Mouse (Mus musculus): ENCODE data around the gene Zbtb22.
"Not testable (repeated sequence)": the region's sequence is repeated elsewhere in the genome, so short reads cannot be mapped to it uniquely, and the experiment has no call there.

Gene Zbtb22

DNA sequence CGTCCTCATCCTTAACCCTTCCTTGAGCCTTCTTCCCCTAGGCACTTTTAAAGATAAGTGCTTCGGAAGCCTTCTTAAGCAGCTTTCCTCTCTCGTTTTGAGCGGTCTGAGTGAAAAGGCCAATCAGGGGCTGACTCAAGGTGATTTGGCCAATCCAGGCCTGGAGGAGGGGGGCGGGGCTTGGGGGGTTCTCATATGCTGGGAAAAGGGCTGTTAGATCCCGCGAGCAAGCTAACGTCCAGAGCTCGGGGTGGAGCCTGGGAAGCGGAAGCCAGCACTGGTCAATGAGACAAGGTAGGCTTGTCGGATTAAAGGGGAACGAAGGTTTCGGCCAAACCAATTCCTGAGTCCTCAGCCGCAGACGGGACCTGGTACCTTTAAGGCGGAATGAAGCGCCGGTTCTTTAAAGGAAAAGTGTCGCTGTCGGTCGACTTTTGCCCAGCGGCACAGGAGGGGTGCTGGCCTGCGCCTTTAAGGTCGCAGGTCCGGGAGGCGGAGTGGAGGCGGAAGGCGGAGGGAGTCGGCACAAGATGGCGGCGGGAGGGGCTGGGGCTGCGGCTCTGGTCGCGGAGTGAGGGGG, at the start of gene Zbtb22, which contains the start of gene Tapbp:
Zbtb22 (plus strand) TSS at position 234 of the 580 bp plus-strand sequence.
Tapbp (plus strand) TSS at position 229 of the 580 bp plus-strand sequence.
- peak; percentile 95 for DNase-seq (ENCODE audit: low spot score in 2 of 2)

DNA sequence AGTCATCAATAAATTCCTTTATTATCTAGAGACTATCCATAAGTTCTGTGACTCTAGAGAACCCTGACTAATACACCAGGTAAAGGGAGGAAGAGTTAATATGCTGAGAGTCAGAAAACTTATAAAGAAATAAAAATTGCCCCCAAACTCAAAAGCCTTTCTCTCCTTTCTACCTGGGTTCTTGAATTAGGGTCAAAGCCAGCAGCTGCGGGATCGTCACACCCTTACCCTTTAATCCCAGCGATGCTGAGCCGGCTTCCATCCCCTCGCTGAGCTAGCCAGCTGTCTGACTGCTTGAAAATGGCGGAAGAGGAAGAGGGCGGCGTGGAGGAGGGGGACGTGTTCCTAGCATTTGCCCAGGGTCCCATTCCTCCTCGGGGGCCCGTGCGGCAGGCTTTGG, 42.2 kb upstream of the Zbtb22 start, which contains the start of gene Gm7029:
Gm7029 (plus strand) TSS at position 301 of the 400 bp plus-strand sequence.
- not testable (repeated sequence) for DNase-seq (ENCODE audit: low spot score in 2 of 2)

DNA sequence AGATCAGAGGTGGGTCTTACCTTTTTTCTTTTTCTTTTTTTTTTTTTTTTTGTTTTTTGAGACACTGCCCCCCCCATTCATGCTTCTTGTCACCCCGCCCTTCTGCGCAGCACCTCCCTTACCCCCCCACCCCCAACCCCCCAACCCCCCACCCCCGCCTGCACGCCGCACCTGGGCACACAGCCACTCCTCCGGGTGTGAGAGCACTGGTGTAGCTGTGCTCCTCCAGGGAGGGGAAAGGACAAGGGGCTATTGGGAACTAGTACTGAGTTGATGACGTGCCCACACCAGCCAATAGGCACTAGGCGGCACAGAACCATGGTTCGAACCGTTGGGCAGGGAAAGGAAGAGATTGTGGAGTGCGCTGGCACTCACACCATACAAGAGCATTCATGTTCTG, 41.3 kb upstream of the Zbtb22 start:
- no peak for DNase-seq (ENCODE audit: low spot score in 2 of 2)

DNA sequence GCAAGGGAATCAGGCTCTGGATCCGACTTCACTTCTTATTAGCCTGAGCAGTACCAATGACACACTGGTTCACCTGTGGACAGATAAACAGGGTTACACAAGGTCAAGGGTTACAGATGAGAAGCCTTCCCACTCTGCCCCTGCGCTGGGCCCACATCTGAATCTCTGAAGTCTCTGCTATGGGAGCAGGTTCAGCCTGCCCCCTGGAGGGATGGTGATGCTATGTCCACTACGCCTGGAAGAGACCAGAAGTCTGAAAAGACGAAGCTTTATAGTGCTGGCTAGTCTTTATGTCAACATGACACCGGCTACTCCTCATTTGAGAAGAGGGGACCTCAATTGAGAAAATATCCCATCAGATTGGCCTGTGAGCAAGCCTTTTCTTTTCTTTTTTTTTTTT, 39.9 kb upstream of the Zbtb22 start:
- not testable (repeated sequence) for DNase-seq (ENCODE audit: low spot score in 2 of 2)

DNA sequence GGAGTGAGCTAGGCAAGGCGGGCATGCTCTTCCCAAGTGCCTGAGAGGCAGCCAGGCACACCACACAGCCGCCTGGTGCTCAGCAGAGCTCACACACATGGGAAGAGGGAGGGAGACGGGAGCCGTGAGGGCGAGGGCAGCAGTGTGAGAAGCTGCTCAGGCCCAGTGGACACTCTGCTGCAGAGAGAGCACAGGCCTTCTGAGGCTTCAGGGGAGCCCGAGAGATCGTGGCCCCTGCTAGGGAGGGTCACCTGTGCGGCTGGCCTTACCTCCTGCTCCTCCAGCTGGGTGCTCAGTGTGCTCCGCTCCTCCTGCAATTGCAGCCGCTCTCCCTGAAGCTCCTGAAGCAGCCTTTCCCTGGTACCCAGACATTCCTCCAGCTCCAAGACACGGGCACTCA, 31.4 kb upstream of the Zbtb22 start:
- DNase-seq (ENCODE audit: low spot score in 2 of 2), result not testable (repeated sequence)

DNA sequence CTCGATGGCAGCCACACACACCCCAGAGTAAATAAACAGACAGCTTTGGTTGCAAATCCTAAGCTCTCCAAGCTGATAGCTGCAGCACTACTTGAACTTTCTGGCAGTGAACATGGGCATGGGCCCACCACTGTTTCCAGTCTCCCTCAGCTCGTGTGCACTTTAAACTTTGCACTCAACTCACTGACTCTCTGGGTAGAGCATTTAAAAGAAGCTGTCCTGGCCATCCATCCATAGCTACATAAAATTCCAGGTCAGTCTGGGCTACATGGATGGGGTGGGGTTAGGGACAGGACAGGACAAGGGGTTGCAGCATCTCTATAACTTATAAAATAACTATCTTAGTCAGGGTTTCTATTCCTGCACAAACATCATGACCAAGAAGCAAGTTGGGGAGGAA, 27.9 kb upstream of the Zbtb22 start:
- DNase-seq (ENCODE audit: low spot score in 2 of 2), result not testable (repeated sequence)

DNA sequence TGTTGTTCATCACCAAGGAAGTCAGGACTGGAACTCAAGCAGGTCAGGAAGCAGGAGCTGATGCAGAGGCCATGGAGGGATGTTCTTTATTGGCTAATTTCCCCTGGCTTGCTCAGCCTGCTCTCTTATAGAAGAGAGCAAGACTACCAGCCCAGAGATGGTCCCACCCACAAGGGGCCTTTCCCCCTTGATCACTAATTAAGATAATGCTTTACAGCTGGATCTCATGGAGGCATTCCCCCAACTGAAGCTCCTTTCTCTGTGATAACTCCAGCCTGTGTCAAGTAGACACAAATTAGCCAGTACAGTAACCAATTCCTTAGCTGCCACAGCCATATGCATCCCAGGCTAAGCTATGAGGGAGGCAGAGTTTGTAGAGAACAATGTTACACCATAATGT, 27.5 kb upstream of the Zbtb22 start:
- not testable (repeated sequence) for DNase-seq (ENCODE audit: low spot score in 2 of 2)

DNA sequence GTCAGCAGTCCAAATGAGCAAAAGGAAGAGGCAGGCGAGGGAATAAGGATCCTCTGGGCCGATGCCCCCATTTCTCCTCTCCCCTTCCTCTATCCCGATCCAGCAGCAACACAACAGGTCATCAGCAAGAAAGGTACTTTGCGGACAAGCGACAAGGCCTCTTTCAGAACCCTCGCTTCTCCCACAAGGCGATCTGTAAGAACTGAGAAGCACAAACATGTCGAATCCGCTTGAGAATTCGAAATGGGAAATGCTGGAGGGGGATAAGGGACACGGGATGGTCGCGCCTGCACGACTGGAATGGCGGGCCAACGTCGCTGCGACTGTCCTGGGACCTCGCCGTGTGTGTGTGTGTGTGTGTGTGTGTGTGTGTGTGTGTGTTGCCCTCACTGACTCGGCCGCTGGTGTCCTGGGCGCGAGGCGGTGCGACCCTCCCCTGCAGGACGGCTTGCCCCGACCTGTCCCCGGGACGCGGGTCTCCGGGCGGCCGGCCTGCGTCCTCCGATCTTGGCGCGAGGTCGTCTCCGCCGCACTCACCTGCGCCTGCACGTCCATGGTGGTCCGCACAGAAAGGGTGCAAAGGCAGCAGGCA, 25.7 kb upstream of the Zbtb22 start:
- DNase-seq (ENCODE audit: low spot score in 2 of 2), result not testable (repeated sequence)

DNA sequence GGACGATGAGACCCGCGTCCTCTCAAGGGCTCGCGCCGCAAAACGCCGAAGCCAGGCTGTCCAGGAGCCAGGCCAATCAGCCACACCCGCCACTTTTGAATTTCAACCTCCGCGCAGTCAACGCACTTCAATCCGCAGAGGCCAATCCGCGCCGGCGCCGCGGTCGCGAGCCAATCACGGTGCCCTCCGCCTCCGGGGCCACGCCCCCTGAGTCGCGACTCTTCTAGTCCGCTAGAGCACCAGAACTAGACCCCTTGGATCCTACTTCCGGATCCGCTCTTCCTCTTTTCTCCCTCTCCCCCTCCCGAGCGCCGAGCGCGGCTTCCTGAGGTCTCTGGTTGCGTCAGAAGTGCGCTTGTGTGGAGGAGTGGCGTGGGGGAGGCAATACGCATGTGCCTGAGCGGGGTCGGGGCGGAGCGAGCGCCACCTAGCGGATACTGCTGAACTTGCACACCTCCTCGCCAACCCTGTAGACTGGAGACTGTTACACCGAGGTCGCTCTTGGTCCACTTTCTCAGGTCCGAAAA, 25.1 kb upstream of the Zbtb22 start, which contains the start of gene Kifc1:
Kifc1 (minus strand) TSS at position 129 of the 527 bp plus-strand sequence.
- peak; percentile 100 for DNase-seq (ENCODE audit: low spot score in 2 of 2)

DNA sequence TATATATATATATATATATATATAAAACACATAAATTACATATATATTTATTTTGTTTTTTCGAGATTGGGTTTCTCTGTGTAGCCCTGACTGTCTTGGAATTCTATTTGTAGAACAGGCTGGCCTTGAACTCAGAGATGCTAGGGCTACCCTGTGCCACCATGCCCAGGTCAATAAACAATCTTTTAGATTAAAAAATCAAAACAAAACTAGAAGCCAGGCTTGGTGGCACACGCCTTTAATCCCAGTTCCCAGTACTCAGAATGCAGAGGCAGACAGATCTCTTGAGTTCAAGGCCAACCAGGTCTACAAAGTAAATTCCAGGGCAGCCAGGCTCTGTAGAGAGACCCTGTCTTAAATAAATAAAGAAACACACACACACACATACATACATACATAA, 24.3 kb upstream of the Zbtb22 start:
- DNase-seq (ENCODE audit: low spot score in 2 of 2), result no peak

DNA sequence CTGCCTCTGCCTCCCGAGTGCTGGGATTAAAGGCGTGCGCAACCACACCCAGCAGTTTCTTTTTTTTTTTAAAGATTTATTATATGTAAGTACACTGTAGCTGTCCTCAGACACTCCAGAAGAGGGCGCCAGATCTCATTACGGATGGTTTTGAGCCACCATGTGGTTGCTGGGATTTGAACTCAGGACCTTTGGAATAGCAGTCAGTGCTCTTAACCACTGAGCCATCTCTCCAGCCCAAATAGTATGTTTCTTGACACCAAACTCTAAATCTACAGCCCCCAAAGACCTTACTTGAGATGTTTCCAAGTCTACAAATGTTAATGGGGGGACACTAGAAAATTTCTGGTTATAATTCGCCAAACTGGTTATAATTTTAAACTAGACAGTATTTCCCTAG, 23.8 kb upstream of the Zbtb22 start:
- DNase-seq (ENCODE audit: low spot score in 2 of 2), result not testable (repeated sequence)

DNA sequence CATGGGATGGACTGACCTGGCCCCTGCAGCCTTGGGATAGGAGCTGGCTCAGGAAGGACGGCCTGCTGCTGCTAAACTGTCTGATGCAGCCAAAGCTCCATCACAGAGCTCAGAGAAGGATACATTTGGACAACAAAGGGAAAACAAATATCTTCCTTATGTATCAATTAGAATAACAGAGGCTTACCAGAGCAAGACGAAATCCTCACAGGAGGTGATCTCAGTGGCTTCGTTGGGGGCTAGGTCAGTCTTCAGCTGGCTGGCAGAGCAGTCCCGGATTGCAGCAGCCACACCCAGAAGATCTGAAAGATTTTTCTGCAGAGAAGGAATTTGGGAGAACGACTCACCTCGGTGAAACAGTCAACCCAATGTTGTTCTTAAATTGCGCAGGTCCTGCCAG, 23.3 kb upstream of the Zbtb22 start:
- DNase-seq (ENCODE audit: low spot score in 2 of 2), result no peak

DNA sequence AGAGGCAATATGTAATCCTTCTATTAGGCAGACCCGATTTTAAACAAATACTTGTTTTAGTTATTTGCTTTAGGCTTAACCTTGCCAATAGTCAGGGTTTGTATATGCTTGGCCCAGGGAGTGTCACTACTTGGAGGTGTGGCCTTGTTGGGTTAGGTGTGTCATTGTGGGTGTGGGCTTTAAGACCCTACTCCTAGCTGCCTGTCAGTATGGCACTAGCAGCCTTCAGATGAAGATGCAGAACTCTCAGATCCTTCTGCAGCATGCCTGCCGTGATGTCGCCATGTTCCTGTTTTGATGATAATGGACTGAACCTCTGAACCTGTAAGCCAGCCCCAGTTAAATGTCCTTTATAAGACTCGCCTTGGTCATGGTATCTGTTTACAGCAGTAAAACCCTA, 22.7 kb upstream of the Zbtb22 start:
- not testable (repeated sequence) for DNase-seq (ENCODE audit: low spot score in 2 of 2)

DNA sequence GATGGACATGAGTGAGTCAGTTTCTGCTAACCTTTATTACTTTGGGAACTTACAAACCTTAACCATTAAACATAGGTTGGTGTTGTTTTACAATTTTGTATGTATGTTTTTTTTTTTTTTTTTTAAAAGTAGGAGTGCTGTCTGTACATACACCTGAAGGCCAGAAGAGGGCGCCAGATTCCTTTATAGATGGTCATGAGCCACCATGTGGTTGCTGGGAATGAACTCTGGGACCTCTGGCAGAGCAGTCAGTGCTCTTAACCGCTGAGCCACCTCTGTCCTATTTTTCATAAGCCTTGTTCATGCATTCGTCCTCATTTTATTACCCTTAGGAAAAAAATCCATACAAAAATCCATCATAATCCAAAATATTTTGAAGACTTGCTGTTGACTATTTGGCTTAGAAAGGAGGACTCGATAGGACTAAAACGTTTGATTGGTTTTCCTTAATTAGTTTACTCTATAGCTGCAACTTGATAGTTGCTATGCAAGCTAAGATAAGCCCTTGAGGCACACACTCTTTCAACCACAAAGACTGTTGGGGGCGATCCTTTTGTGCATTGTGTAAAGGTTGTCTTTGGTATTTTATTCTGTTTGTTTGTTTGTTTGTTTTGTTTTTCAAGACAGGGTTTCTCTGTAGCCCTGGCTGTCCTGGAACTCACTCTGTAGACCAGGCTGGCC, 18.4 kb upstream of the Zbtb22 start:
- peak in 1 of 2 experiments; percentile 59 for DNase-seq (ENCODE audit: low spot score in 2 of 2)

DNA sequence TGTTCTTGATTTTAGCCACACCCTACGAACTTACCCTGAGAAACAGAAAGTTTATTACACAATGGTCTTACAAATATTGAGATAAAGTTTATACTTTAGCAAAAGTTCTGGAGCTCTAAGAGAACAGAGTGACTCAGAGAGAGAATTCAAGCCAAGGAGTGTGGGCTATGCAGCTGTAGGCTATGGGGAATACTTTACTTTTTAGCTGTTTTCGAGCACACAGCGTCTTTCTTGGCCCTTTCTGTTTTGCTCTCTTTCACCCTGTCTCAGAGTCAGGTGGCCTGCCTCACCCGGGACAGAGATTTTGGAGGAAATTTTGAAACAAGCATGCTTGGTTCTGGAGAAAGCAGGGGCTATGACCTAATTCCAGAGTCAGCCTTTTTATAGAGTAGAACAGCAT, 17.5 kb upstream of the Zbtb22 start:
- not testable (repeated sequence) for DNase-seq (ENCODE audit: low spot score in 2 of 2)

DNA sequence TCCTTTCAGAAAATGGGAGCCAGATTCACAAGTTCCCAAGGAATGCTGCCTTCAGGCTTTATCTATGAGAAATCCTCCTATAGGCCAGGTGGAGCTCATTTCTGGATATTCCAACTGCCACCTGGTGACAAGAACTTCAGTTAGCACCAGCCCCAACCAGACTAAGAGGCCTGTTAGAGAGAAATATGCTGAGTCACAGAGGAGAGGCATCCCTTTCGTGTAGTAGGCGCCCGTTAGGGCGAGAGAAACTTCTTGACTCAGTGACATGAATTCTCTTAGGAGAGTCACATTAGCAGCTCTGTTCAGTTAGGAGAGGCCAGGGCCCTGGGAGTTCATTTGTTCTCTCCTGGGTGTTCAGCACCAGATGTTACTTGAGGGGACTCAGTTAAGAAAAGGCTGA, 16.1 kb upstream of the Zbtb22 start:
- no peak for DNase-seq (ENCODE audit: low spot score in 2 of 2)

DNA sequence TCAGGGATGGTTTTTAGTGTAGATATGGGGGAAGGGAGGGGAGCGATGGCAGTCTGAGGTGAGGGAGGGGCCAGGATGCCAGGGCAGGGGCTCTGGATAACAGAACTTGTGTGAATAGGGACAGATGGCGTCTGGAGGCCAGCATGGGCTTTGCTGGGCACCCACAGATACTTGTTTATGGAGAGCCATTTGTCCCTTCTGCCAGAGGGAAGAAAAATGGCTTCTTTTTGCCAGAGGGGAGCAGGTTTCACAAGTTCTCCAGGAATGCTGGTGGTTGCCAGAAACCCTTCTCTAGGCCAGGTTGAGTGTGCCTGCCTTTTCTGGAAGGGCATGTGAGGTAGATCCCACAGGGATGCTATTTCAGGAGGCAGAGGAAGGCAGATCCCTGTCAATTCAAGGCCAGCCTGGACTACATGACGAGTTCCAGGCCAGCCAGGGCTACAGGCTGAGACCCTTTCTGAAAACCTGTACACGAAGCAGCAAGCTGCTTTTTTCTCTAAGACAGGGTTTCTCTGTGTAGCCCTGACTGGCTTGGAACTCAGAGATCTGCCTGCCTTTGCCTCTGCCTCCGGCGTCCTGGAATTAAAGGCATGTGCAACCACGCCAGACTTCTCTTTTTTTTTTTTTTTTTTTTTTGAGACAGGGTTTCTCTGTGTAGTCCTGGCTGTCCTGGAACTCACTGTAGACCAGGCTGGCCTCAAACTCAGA, 15.3 kb upstream of the Zbtb22 start:
- DNase-seq (ENCODE audit: low spot score in 2 of 2), result no peak

DNA sequence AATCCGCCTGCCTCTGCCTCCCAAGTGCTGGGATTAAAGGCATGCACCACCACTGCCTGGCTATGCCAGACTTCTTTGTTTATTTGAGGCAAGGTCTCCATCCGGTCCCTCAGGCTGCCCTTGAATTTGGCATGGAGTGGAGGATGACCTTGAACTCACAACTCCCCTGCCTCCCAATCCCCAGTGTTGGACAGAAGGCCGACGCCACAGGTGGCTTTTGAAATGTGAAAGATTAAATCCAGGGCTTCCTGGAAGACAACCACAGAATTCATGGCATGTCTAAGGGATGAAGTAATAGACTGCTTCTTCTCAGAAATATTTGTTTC, 14.8 kb upstream of the Zbtb22 start:
- no peak for DNase-seq (ENCODE audit: low spot score in 2 of 2)

DNA sequence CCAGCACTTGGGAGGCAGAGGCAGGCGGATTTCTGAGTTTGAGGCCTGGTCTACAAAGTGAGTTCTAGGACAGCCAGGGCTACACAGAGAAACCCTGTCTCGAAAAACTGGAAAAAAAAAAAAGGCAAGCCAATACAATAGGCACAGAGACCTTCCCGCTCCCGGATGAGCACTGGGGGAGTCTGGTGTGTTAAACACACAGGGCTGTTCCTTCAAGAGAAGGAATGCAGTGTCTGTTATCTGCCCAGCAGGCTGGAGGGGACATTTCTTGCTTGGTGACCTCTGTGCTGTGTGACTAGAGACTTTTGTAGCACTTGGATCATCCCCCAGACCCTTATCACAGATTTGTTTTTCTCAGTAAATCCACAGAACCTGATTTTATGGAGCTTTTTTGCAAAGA, 14.1 kb upstream of the Zbtb22 start:
- DNase-seq (ENCODE audit: low spot score in 2 of 2), result no peak

DNA sequence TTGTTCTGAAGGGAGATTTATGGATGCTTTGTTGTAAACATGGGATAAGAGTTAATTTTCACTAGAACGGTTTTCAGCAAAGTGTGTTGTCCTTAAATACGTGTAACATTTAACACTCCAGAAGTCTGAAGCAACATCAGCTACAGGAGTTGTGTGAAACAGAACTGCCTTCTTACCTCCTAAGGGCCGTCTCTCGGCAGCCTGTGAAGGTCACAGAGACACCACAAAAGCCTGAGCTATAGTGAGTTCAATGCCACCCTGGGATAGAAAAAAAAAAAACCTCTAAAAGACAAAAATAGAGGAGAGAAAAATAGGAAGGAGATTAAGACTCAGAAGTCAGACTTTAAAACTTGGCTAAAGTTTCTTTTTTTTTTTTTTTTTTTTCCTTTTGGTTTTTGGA, 13.6 kb upstream of the Zbtb22 start:
- DNase-seq (ENCODE audit: low spot score in 2 of 2), result no peak

DNA sequence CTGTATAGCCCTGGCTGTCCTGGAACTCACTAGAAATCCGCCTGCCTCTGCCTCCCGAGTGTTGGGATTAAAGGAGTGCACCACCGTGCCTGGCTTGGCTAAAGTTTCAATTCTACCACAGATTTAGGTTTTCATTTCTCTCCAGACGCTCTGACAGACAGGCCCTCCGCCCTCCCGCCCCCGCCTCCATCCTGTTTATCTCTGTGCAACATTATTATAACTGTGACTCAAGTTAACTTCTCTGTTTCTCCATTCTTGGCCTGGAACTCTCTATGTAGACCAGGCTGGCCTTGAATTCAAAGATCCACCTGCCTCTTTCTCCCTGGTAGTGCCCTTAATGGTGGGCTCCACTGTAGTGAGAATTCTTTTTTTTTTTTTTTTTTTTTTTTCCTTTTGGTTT, 13.2 kb upstream of the Zbtb22 start:
- DNase-seq (ENCODE audit: low spot score in 2 of 2), result no peak

Data from spleen, postnatal 36 days (tissue).